Mouse (Mus musculus) ES-E14 (cell line): Measurements from ENCODE around the gene Il1a. TPM values are rescaled to one million over a fixed set of nuclear protein-coding genes. Genes with fewer than 3 reads are reported as not detected.

ENCODE experiments used
- DNase-seq: peaks from one replicate; pipeline ENCODE4 v3.0.0-alpha.2; 2013; ENCODE audit warnings: low read depth, low spot score
- H3K27ac ChIP-seq: 2 replicates; pipeline ENCODE4 v1.5.1; 2012; ENCODE audit warnings: low read depth, mild to moderate bottlenecking, low read length, moderate library complexity, mixed read lengths; ENCODE audit not compliant: poor library complexity, insufficient read depth, severe bottlenecking
- H3K36me3 ChIP-seq: 2 replicates; pipeline ENCODE4 v1.6.1; 2012; ENCODE audit warnings: mild to moderate bottlenecking, low read length, moderate library complexity, mixed read lengths; ENCODE audit not compliant: control insufficient read depth, poor library complexity, insufficient read depth, severe bottlenecking
- H3K4me1 ChIP-seq, 2 experiments: fragments of 150-350 bp in 1 of 2; sonication (generic) in 1 of 2; 2 replicates each; pipeline ENCODE4 v1.6.1; 2012; ENCODE audit warnings: low read length in 2 of 2, mild to moderate bottlenecking in 1 of 2, mixed read lengths in 1 of 2; ENCODE audit not compliant: control insufficient read depth in 2 of 2, insufficient read depth in 2 of 2, poor library complexity in 1 of 2
- H3K4me3 ChIP-seq, 2 experiments: fragments of 150-350 bp in 1 of 2; sonication (generic) in 1 of 2; 2 replicates each; pipeline ENCODE4 v1.5.1; 2012; ENCODE audit warnings: low read length in 2 of 2, low read depth in 1 of 2, mild to moderate bottlenecking in 1 of 2, mixed read lengths in 1 of 2; ENCODE audit not compliant: insufficient read depth in 1 of 2, poor library complexity in 1 of 2, severe bottlenecking in 1 of 2
- H3K9ac ChIP-seq: 2 replicates; pipeline ENCODE4 v1.6.1; 2012; ENCODE audit warnings: low read depth, mild to moderate bottlenecking, low read length, mixed read lengths; ENCODE audit not compliant: poor library complexity, insufficient read depth, severe bottlenecking
- H3K9me3 ChIP-seq: fragments of 150-350 bp; sonication (generic); 2 replicates; pipeline ENCODE4 v1.6.1; 2012; ENCODE audit warnings: low read depth, mild to moderate bottlenecking, low read length; ENCODE audit not compliant: control insufficient read depth, insufficient read depth
- CHD2 ChIP-seq: IDR thresholded peaks from 2 replicates; pipeline ENCODE4 v1.6.1; 2014; ENCODE audit warnings: mild to moderate bottlenecking, low read depth, low read length, inconsistent platforms
- HCFC1 ChIP-seq: IDR thresholded peaks from 2 replicates; pipeline ENCODE4 v1.6.1; 2012; ENCODE audit warnings: low read length, inconsistent platforms, borderline replicate concordance; ENCODE audit not compliant: insufficient read depth
- MAFK ChIP-seq: IDR thresholded peaks from 2 replicates; pipeline ENCODE4 v1.6.1; 2014; ENCODE audit warnings: mild to moderate bottlenecking, low read depth, low read length, inconsistent platforms; ENCODE audit not compliant: insufficient read depth
- ZC3H11A ChIP-seq: IDR thresholded peaks from 2 replicates; pipeline ENCODE4 v1.6.1; 2012; ENCODE audit warnings: low read depth, mild to moderate bottlenecking, inconsistent platforms, low read length, borderline replicate concordance
- ZNF384 ChIP-seq: IDR thresholded peaks from 2 replicates; pipeline ENCODE4 v1.6.1; 2012; ENCODE audit warnings: low read depth, low read length, inconsistent platforms
- in situ Hi-C, 2 experiments: fragments of 600-800 bp; cut with MboI; formaldehyde crosslinking; loops; one replicate each; pipeline ENCODE4 v1.15.1; 2025; ENCODE audit warnings: low sequenced_read_pairs in 2 of 2, inconsistent platforms in 1 of 2; ENCODE audit not compliant: unreplicated experiment in 2 of 2
- total RNA-seq: library from RNA; depleted of rRNA; stranded (reverse); fragments of 300-350 nt; gene quantifications from 2 replicates; pipeline ENCODE4 v1.2.3, GENCODE M21; 2012

Gene Il1a
- total RNA-seq, 1 experiment: not detected

DNA sequence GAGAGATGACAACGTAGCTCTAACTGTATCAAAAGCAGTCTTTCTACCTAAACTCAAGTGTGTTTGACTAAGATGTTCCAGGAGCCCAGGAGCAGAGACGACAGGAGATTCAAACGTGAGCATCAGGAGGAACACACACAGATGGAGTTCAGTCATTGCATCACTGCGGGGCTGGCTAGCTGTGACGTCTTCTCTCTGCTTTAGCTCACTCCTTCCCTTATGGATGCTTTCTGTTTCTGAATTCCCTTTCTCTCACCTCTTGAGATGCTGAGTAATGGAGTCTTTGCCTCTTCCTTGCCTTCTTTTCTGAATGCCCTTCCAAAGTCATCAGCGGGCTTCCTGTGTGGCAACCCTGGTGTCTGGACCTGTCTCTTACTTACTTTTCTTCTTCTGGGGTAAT is 5.1 kb upstream of the Il1a start:
- Histone ChIP-seq H3K9me3 (no peaks in the 10 kb centered on the region), H3K9ac (no peak overlapping the region), H3K27ac (no peak overlapping the region), H3K4me1 (0 out of 4 replicates have a peak, but pooled peaks cover 0 to 2% of the 10 kb centered on the region in 2 experiments), H3K36me3 (no peaks in the 10 kb centered on the region), H3K4me3 (no peak overlapping the region)
- DNase-seq: no peak
- TF ChIP-seq ZC3H11A: no peak
- in situ Hi-C loops: no loop called here

DNA sequence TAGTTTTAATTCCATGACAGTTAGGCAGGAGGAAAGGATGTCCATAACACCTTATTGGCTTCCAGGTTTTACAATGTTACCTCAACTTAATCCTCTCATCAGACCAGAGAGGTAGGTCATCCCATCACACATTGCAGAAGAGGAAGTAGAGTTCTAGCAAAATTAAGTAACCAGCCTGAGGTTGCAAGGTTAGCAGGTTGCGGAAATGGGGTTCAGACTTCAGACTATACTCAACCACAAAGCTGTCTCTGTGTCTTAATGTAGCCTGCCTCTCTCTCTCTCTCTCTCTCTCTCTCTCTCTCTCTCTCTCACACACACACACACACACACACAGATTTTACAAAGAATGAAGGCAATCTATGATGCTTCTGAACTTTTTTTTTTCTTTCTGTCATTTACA is 4.2 kb upstream of the Il1a start:
- Histone ChIP-seq H3K9me3 (no peaks in the 10 kb centered on the region), H3K4me1 (0 out of 4 replicates have a peak, but pooled peaks cover 0 to 2% of the 10 kb centered on the region in 2 experiments), H3K9ac (no peak overlapping the region), H3K4me3 (no peak overlapping the region), H3K36me3 (no peaks in the 10 kb centered on the region), H3K27ac (no peak overlapping the region)
- DNase-seq: no peak
- in situ Hi-C loops: no loop called here
- TF ChIP-seq MAFK (no peak), ZNF384 (no peak), ZC3H11A (no peak), CHD2 (no peak), HCFC1 (no peak)

DNA sequence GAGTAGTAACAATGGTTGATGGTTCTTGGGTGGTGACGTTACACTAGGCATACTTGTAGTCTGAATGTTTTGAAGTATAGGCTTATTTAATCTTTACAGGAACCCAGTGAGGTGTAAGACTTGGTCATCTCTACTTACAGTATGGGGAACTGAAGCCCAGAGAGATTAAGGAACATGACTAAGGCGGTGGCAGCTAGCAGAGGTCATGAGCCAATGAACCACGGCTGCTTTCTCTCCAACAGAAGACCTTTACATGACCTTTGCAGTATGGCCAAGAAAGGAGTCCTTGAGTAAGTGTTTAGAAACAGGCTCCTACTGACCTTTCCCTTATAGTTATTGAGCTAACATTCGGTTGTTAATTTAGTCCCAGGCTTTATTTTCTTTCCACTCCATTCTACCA is 3.8 kb downstream of the Il1a start:
- H3K4me3 ChIP-seq: no peak overlapping the region
- TF ChIP-seq MAFK (no peak), ZNF384 (no peak)
- no peaks in the 10 kb centered on the region for H3K4me1 ChIP-seq
- no peak overlapping the region for H3K9ac ChIP-seq
- H3K27ac ChIP-seq: no peak overlapping the region
- DNase-seq: no peak
- no peaks in the 10 kb centered on the region for H3K9me3 ChIP-seq
- no peaks in the 10 kb centered on the region for H3K36me3 ChIP-seq
- in situ Hi-C loops: no loop called here

DNA sequence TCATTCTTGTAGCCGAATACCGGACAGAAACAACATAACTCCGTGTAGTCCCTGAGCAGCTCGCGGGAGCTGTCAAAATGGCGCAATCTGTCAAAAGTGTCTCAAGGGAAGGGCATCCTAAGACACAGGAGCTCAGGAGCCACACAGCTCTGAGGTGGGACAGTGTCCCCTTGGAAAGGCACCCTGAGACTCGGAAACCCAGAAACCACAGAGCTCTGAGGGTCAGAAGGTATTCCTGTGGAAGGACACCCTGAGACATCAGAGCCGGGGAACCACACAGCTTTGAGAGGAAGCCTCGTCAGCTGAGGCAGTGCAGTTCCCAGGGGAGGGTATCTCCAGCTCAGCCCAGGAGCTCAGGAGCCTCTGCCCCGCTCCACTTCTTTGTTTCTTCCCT is 12.2 kb downstream of the Il1a start:
- peaks cover 7% of the 10 kb centered on the region; the same call in 1 of the 2 replicates for H3K36me3 ChIP-seq
- H3K4me3 ChIP-seq: peak overlapping the region; percentile 75 to 77
- peaks cover 0 to 4% of the 10 kb centered on the region in 2 experiments; a peak in 1 of 4 replicates for H3K4me1 ChIP-seq
- H3K9me3 ChIP-seq: no peaks in the 10 kb centered on the region
- H3K9ac ChIP-seq: peak overlapping the region; percentile 52; the same call in 1 of the 2 replicates
- no peak overlapping the region for H3K27ac ChIP-seq
- TF ChIP-seq ZC3H11A (no peak), HCFC1 (no peak), MAFK (no peak), ZNF384 (no peak), CHD2 (no peak)
- no peak for DNase-seq
- in situ Hi-C loops: no loop called here

DNA sequence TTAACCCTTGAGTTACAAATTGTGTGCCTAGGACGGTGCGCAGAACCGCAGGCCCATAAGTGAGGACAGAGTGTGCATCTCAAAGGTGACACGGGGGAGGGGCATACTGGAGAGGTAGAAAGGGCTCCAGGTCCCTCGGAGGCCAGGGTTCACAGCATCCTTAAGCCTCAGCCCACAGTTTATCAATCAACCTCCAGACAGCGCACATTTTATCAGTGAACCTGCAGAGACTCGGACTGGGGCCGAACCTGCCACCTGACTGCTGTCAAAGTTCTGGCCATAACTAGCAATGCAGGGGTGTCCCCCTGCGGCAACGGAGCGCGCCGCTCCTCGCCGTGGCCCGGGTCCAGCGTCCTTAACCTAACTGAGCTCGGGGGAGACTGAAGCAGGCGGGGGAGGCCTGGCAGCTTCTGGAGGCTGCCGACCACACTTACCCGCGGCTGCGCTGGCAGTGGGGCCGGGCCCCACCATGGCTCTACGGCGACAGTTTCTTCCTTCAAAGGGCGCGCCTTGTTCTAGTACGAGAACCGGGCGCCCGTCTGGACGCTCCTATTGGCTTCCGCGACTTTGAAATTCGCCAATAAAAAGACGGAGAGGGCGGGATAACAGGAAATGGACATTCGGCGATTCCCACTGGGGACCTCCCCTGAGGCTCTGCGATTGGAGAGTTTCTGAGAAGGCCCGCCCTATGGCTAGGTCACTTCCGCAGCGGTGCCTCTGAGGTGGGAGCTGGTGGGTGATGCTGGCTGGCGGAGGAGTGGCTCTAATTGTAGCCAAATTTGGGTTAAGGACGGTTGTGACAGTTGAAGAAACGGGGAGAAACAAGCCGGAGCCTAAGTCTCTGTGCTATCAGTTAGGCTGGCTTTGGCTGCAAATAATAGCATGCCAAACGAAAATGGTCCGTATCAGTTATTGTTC is 12.8 kb downstream of the Il1a start, which contains the start of gene Ckap2l:
Ckap2l (minus strand) TSS at position 542 of the 918 bp plus-strand sequence.
- TF ChIP-seq HCFC1: no peak
- peak; percentile 73; the same call in 1 of the 2 replicates for TF ChIP-seq CHD2
- Histone ChIP-seq H3K36me3 (peaks cover 7% of the 10 kb centered on the region; the same call in 1 of the 2 replicates), H3K4me1 (peaks cover 0 to 4% of the 10 kb centered on the region in 2 experiments; a peak in 1 of 4 replicates), H3K27ac (no peak within 1 kb of the TSS), H3K9me3 (no peaks in the 10 kb centered on the region), H3K9ac (peak within 1 kb of the TSS; percentile 87), H3K4me3 (peak within 1 kb of the TSS; percentile 77 to 84)
- DNase-seq: peak; percentile 95
- in situ Hi-C loops: no loop called here
